Mouse (Mus musculus) liver, embryonic 14.5 days (tissue): ENCODE measurements around the gene Wipf1. TPM values are rescaled to one million over a fixed set of nuclear protein-coding genes. Genes with fewer than 3 reads are reported as not detected.
A peak's percentile ranks its signal among the peaks of the same experiment; 100 is the strongest.

Source experiments
- ATAC-seq: fragments of 200-750 bp; cut with Nextera tagmentation; 2 replicates; pipeline ENCODE4 v1.8.0; 2017; ENCODE audit warnings: moderate number of reproducible peaks, mild to moderate bottlenecking, moderate library complexity; ENCODE audit not compliant: insufficient read depth
- DNase-seq, 3 experiments: peaks; one replicate each; pipeline ENCODE4 v3.0.0-alpha.2; 2012 to 2013; ENCODE audit warnings: low read depth in 3 of 3, low spot score in 3 of 3
- H3K27ac ChIP-seq: fragments of 300-500 bp; sonication (generic); 2 replicates; pipeline ENCODE4 v1.5.1; 2014; ENCODE audit warnings: moderate library complexity, mild to moderate bottlenecking, control low read depth, inconsistent platforms
- H3K27me3 ChIP-seq: fragments of 300-500 bp; sonication (generic); 2 replicates; pipeline ENCODE4 v1.6.1; 2014; ENCODE audit warnings: mild to moderate bottlenecking, low read length, moderate library complexity; ENCODE audit not compliant: control insufficient read depth, insufficient read depth
- H3K36me3 ChIP-seq: fragments of 300-500 bp; sonication (generic); replicated peaks from 2 replicates; pipeline ENCODE4 v1.6.1; 2014; ENCODE audit warnings: low read depth; ENCODE audit not compliant: control insufficient read depth, insufficient read depth
- H3K4me1 ChIP-seq, 2 experiments: fragments of 200-500 bp in 1 of 2; fragments of 300-500 bp in 1 of 2; sonication (generic) in 1 of 2; replicated peaks; 2 replicates each; pipeline ENCODE4 v1.6.1; 2012 to 2014; ENCODE audit warnings: antibody characterized with exemption in 1 of 2, inconsistent platforms in 1 of 2, low read length in 1 of 2; ENCODE audit not compliant: control insufficient read depth in 2 of 2, insufficient read depth in 2 of 2
- H3K4me2 ChIP-seq: fragments of 300-500 bp; sonication (generic); 2 replicates; pipeline ENCODE4 v1.6.1; 2014; ENCODE audit warnings: low read depth, mild to moderate bottlenecking, control low read depth, moderate library complexity
- H3K4me3 ChIP-seq, 2 experiments: fragments of 200-500 bp in 1 of 2; fragments of 300-500 bp in 1 of 2; sonication (generic) in 1 of 2; 2 replicates each; pipeline ENCODE4 v1.5.1; 2012 to 2014; ENCODE audit warnings: low read depth in 2 of 2, low read length in 2 of 2, mild to moderate bottlenecking in 2 of 2, control low read depth in 1 of 2, inconsistent platforms in 1 of 2, moderate library complexity in 1 of 2; ENCODE audit not compliant: insufficient read depth in 1 of 2
- H3K9ac ChIP-seq: fragments of 300-500 bp; sonication (generic); replicated peaks from 2 replicates; pipeline ENCODE4 v1.6.1; 2014; ENCODE audit warnings: mild to moderate bottlenecking, control low read depth, moderate library complexity
- H3K9me3 ChIP-seq: fragments of 300-500 bp; sonication (generic); 2 replicates; pipeline ENCODE4 v1.6.1; 2016; ENCODE audit warnings: low read length, mixed read lengths; ENCODE audit not compliant: control insufficient read depth
- CTCF ChIP-seq: IDR thresholded peaks from 2 replicates; pipeline ENCODE4 v1.5.1; 2016; ENCODE audit warnings: antibody characterized with exemption, low read depth, control low read depth
- EP300 ChIP-seq: IDR thresholded peaks from 2 replicates; pipeline ENCODE4 v1.6.1; 2016; ENCODE audit warnings: antibody characterized with exemption, low read depth
- WGBS: fragments of 180-500 bp; shearing (Covaris S2); extraction: QIAGEN DNeasy Blood & Tissue Kit; methylation state at CpG from one replicate; pipeline ENCODE4 v1.1.7; 2014; ENCODE audit not compliant: insufficient replicate concordance; 5-methylcytosine and 5-hydroxymethylcytosine counted together
- polyA plus RNA-seq, 2 experiments: library from polyadenylated mRNA; depleted of rRNA in 1 of 2; stranded (reverse) in 1 of 2; unstranded in 1 of 2; fragments of >200 nt; fragmentation: Nextera tagmentation in 1 of 2; extraction: Ambion mirVana in 1 of 2; gene quantifications; 2 replicates each; pipeline versions ENCODE4 v1.2.1 to v1.2.3; 2012 to 2014

Wipf1 gene
- polyA plus RNA-seq, 2 experiments: 3.4 to 4.1 TPM

- H3K9ac ChIP-seq: no peak overlapping the region
- DNase-seq (no peak), ATAC-seq (no peak)
- no peaks in the 10 kb centered on the region for H3K27me3 ChIP-seq
- 80% methylated on average over 3 of the region's 3 CpGs for WGBS
- H3K36me3 ChIP-seq: no peaks in the 10 kb centered on the region
- H3K4me1 ChIP-seq: peaks cover 2 to 3% of the 10 kb centered on the region in 2 experiments; a peak in 3 of 4 replicates
- no peaks in the 10 kb centered on the region for H3K9me3 ChIP-seq
- no peak overlapping the region for H3K4me3 ChIP-seq
- H3K4me2 ChIP-seq: no peak overlapping the region
- no peak for TF ChIP-seq EP300
- no peak for TF ChIP-seq CTCF
- H3K27ac ChIP-seq: no peak overlapping the region
Measured at GRCm38 (mm10) chr2:73389951-73390350, 139.6 kb downstream of the Wipf1 start.

GRCm38 (mm10) chr2:73387806-73388205, 141.7 kb downstream of the Wipf1 start:
- Histone ChIP-seq H3K4me2 (no peak overlapping the region), H3K36me3 (no peaks in the 10 kb centered on the region), H3K9me3 (no peaks in the 10 kb centered on the region), H3K27me3 (no peaks in the 10 kb centered on the region), H3K27ac (no peak overlapping the region), H3K4me3 (no peak overlapping the region), H3K9ac (no peak overlapping the region), H3K4me1 (peaks cover 7 to 10% of the 10 kb centered on the region in 2 experiments; a peak in 3 of 4 replicates)
- TF ChIP-seq CTCF (no peak), EP300 (no peak)
- ATAC-seq (no peak), DNase-seq (no peak)
- 66% methylated on average over 1 of the region's 1 CpGs for WGBS

- H3K4me3 ChIP-seq: peak within 1 kb of the TSS; percentile 60 to 79
- TF ChIP-seq CTCF: peak; percentile 25
- no peak for TF ChIP-seq EP300
- under 1% methylated on average over 40 of the region's 44 CpGs for WGBS
Measured at GRCm38 (mm10) chr2:73386356-73387046, 143.0 kb downstream of the Wipf1 start, which contains the start of gene Gpr155. TSS of gene Gpr155 (minus strand) at chr2:73386572.

GRCm38 (mm10) chr2:73385641-73386355, 143.7 kb downstream of the Wipf1 start:
- under 1% methylated on average over 29 of the region's 29 CpGs for WGBS
- H3K27me3 ChIP-seq: no peaks in the 10 kb centered on the region
- ATAC-seq (peak; percentile 19; the same call in 1 of the 2 replicates), DNase-seq (peak; percentile 41 to 56 (median 47))
- H3K36me3 ChIP-seq: peaks cover 4% of the 10 kb centered on the region; the same call in 1 of the 2 replicates
- peak overlapping the region; percentile 55 to 79 for H3K4me3 ChIP-seq
- H3K27ac ChIP-seq: peak overlapping the region; percentile 3
- TF ChIP-seq EP300 (peak; percentile 29; the same call in 1 of the 2 replicates), CTCF (no peak)
- H3K9me3 ChIP-seq: no peaks in the 10 kb centered on the region
- H3K4me2 ChIP-seq: peak overlapping the region; percentile 68
- H3K4me1 ChIP-seq: peaks cover 7 to 10% of the 10 kb centered on the region in 2 experiments; a peak in 3 of 4 replicates
- H3K9ac ChIP-seq: peak overlapping the region; percentile 43

More at GRCm38 (mm10) chr2:73386356-73387046, 143.0 kb downstream of the Wipf1 start, which contains the start of gene Gpr155:
- Histone ChIP-seq H3K27ac (peak within 1 kb of the TSS; percentile 71), H3K36me3 (peaks cover 4% of the 10 kb centered on the region; the same call in 1 of the 2 replicates), H3K9ac (peak within 1 kb of the TSS; percentile 56), H3K4me2 (peak within 1 kb of the TSS; percentile 71), H3K9me3 (no peaks in the 10 kb centered on the region), H3K4me1 (peaks cover 7 to 10% of the 10 kb centered on the region in 2 experiments; a peak in 3 of 4 replicates), H3K27me3 (no peaks in the 10 kb centered on the region)
- ATAC-seq (peak; percentile 95), DNase-seq (peak; percentile 98 to 99 (median 99))

GRCm38 (mm10) chr2:73385172-73385571, 144.4 kb downstream of the Wipf1 start:
- ATAC-seq (no peak), DNase-seq (no peak)
- H3K4me2 ChIP-seq: peak overlapping the region; percentile 68
- TF ChIP-seq EP300 (no peak), CTCF (no peak)
- no peaks in the 10 kb centered on the region for H3K9me3 ChIP-seq
- 60% methylated on average over 4 of the region's 4 CpGs for WGBS
- H3K36me3 ChIP-seq: peaks cover 4% of the 10 kb centered on the region; the same call in 1 of the 2 replicates
- peak overlapping the region; percentile 3; the same call in 1 of the 2 replicates for H3K27ac ChIP-seq
- peak overlapping the region; percentile 46 for H3K9ac ChIP-seq
- peaks cover 7 to 10% of the 10 kb centered on the region in 2 experiments; a peak in 3 of 4 replicates for H3K4me1 ChIP-seq
- H3K27me3 ChIP-seq: no peaks in the 10 kb centered on the region
- peak overlapping the region; percentile 55 to 79 for H3K4me3 ChIP-seq
